Mouse (Mus musculus) heart, postnatal 10 days (tissue): ENCODE measurements at regions not wholly inside any gene's neighbourhood (a gene's known extent, or its start where the extent isn't known, plus 50 kb on each side); places are given as distances from the start of the nearest gene placed in this dataset.

ENCODE experiments used
- DNase-seq, 2 experiments: peaks; one replicate each; pipeline ENCODE4 v3.0.0; 2021
- intact Hi-C: fragments of 180-260 bp; cut with DNase I; formaldehyde crosslinking; loops from one replicate; pipeline ENCODE4 v1.15.1; 2025

DNA sequence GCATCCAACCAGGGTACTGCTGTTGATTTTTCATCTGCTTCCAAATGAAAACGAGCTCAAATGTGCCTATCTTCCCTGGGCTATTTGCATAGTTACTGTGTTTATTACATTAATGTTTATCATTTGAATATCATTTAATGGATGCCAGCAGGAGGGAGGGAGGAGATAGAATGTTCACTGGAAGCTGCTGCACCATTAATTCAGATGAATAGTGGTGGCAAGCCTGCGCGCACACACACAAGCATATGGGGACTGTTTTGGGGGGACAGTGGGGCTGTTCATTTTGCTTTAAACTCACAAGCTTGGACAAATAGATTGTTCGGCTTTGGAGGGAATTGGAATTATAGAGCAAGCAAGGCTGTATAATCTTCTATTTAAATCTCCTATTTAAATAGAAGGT lies 74.3 kb upstream of the Samsn1 start:
- intact Hi-C loops, result no loop called here
- no peak for DNase-seq

- DNase-seq, result no peak
Measured at GRCm38 (mm10) chr16:76085363-76085762, 63.3 kb upstream of the Samsn1 start.

DNA sequence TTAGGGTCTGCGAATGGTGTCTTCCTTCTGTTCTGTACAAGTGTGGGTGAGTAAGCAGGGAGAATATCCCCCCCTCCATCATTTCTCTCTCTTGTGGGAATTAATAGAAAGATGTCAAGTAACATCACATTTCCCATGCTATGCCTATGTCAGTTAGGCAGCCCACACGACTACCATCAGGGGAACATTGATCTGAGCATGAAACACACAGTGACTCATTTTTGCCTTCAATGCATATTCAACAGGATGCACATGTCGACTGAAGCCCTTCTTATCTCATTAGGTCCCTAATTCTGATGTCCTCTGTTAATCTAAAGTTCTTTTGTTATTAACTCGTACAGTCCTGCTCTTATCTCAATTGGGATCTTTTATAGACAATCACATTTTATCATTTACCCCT lies 60.4 kb upstream of the Samsn1 start:
- DNase-seq, result no peak
- intact Hi-C loops, result no loop called here

More at GRCm38 (mm10) chr16:76085363-76085762, 63.3 kb upstream of the Samsn1 start:
- intact Hi-C loops, result no loop called here

- no peak for DNase-seq
- intact Hi-C loops, result no loop called here
Measured at GRCm38 (mm10) chr16:76079761-76080502, 57.9 kb upstream of the Samsn1 start.

DNA sequence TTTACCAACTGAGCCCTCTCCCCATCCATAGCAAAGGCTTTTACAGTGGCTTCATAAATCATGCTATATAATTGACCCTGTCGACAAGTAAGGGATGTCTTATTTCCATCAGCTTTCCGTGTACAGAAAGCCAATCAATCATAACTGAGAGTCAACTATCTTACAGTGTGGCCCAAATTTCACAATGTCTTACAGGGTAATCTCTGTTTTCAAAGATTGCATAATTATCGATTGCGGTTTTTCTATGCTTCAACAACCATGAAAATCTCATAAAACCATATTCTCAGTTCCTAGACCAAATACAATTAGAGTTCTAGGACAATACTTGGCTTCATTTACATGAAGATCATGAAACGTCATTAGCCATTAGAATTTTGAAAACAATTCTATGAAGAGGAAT lies 56.1 kb upstream of the Samsn1 start:
- intact Hi-C loops, result no loop called here
- no peak for DNase-seq

GRCm38 (mm10) chr16:76076231-76076630 lies 54.1 kb upstream of the Samsn1 start:
- no peak for DNase-seq
- intact Hi-C loops, result no loop called here
